Mouse (Mus musculus): ENCODE results near the gene Tbrg4.

GRCm38 (mm10) chr11:6602662-6603061 lies 23.2 kb downstream of the Tbrg4 start:
- TF ChIP-seq POLR2A (IDR thresholded peaks at IDR 0.05; ENCODE audit: control insufficient read depth, extremely low read depth, insufficient read depth, low read length, poor library complexity) (no peak), CTCF (IDR thresholded peaks at IDR 0.05; ENCODE audit: borderline replicate concordance, control insufficient read depth, extremely low read depth, insufficient read depth, low read length, poor library complexity) (no peak)

All from thymus, adult 2 months (tissue).